Mouse (Mus musculus): ENCODE measurements around the gene Slc25a20. TPM values are rescaled to one million over a fixed set of nuclear protein-coding genes. Genes with fewer than 3 reads are reported as not detected.

Gene Slc25a20
- total RNA-seq, 4 experiments from 2014 or later: 189 to 257 (median 218) TPM

Small RNA genes lying within 50 kb of the gene (microRNA-seq; reads per million reads assigned to microRNA genes)
- not detected for gene Gm26298

Other genes with a start within 250 kb of the Slc25a20 start
- gene Ccdc36, start 233.6 kb upstream of the Slc25a20 start, total RNA-seq (2022): not detected
- not detected for gene BC048562, start 225.6 kb upstream of the Slc25a20 start, total RNA-seq (2022)
- 10 to 100 TPM; 21.3 to 28.3 (median 26.7) TPM for gene Ccdc71, start 201.6 kb upstream of the Slc25a20 start, total RNA-seq (2022)
- gene Klhdc8b, start 200.5 kb upstream of the Slc25a20 start, total RNA-seq (2022): 1 to 10 TPM; 3.9 to 6.7 (median 5.8) TPM
- gene Lamb2, start 182.4 kb upstream of the Slc25a20 start, total RNA-seq (2022): 100 to 1,000 TPM; 342 to 366 (median 351) TPM
- 100 to 1,000 TPM in 3 of 4 experiments, 10 to 100 TPM in 1; 92.9 to 109 (median 102) TPM for gene Usp19, start 171.5 kb upstream of the Slc25a20 start, total RNA-seq (2022)
- 10 to 100 TPM; 76.7 to 84.2 (median 80.1) TPM for gene Qars, start 154.4 kb upstream of the Slc25a20 start, total RNA-seq (2022)
- gene Qrich1, start 145.3 kb upstream of the Slc25a20 start, total RNA-seq (2022): 10 to 100 TPM; 55.6 to 70.2 (median 61.7) TPM
- 10 to 100 TPM; 44.3 to 53.5 (median 47.9) TPM for gene Impdh2, start 101.8 kb upstream of the Slc25a20 start, total RNA-seq (2022)
- 10 to 100 TPM; 78.5 to 86.3 (median 81.1) TPM for gene Ndufaf3, start 94.7 kb upstream of the Slc25a20 start, total RNA-seq (2022)
- gene Dalrd3, start 92.2 kb upstream of the Slc25a20 start, total RNA-seq (2022): 10 to 100 TPM; 16.9 to 26.8 (median 24.1) TPM
- gene Wdr6, start 83.3 kb upstream of the Slc25a20 start, total RNA-seq (2022): 10 to 100 TPM; 12.9 to 18.1 (median 17.0) TPM
- gene P4htm, start 64.4 kb upstream of the Slc25a20 start, total RNA-seq (2022): 10 to 100 TPM; 13.0 to 23.5 (median 14.6) TPM
- 10 to 100 TPM; 41.7 to 50.7 (median 49.6) TPM for gene Arih2, start 12.7 kb upstream of the Slc25a20 start, total RNA-seq (2022)
- 10 to 100 TPM; 80.5 to 91.0 (median 88.1) TPM for gene Prkar2a, start 27.2 kb downstream of the Slc25a20 start, total RNA-seq (2022)
- 10 to 100 TPM; 13.7 to 24.9 (median 21.2) TPM for gene Ip6k2, start 121.7 kb downstream of the Slc25a20 start, total RNA-seq (2022)
- gene Nckipsd, start 146.3 kb downstream of the Slc25a20 start, total RNA-seq (2022): 1 to 10 TPM; 7.4 to 9.2 (median 8.0) TPM
- under 1 TPM in 3 of 4 experiments, not detected in 1; 0.03 to 0.32 (median 0.28) TPM for gene Celsr3, start 164.2 kb downstream of the Slc25a20 start, total RNA-seq (2022)
- gene Slc26a6, start 191.2 kb downstream of the Slc25a20 start, total RNA-seq (2022): 10 to 100 TPM; 16.6 to 23.6 (median 21.4) TPM